Mouse (Mus musculus): ENCODE measurements around the gene Tcf7l1.

GRCm38 (mm10) chr6:72768804-72769203 lies 20.2 kb downstream of the Tcf7l1 start:
- TF ChIP-seq CTCF (IDR thresholded peaks at IDR 0.05; ENCODE audit: control insufficient read depth, insufficient read depth, low read length) (no peak), POLR2A (IDR thresholded peaks at IDR 0.05; ENCODE audit: borderline replicate concordance, control insufficient read depth, low read depth, low read length) (no peak)

All from bone marrow, adult 2 months (tissue).